In the genomic region with DNA sequence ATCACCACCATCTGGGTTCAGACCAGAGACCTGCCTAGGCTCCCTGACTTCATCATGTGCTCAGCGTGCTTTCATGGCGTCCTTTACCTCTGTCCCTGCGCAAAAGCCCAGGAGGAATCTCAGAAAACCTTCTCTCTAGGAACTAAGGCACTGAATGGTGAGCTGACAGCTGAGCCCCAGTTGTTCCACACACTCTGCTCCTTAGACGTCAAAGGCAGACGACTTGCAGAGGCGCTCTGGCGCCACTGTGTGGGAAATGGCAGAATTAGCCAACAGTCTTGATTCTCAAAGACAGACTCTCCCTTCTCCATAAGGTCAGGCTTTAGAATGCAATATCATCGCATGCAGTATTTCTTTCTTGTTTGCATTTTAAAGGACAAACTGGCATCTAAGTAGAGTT, we compare ENCODE assay signal across 8 mouse cellular contexts. TPM values are rescaled to one million over a fixed set of nuclear protein-coding genes. Genes with fewer than 3 reads are reported as not detected.
DNase-seq lines count a peak whose midpoint lies in the region; TF ChIP-seq lines count a peak whose summit lies in the region.

No protein-coding gene starts in this region.

- no peaks in the 10 kb centered on the region for H3K4me1 ChIP-seq in lung, adult 2 months (ENCODE audit: control insufficient read depth, insufficient read depth, low read length)
- H3K4me1 ChIP-seq in olfactory bulb, adult 2 months (ENCODE audit: control insufficient read depth, insufficient read depth, low read length), result no peaks in the 10 kb centered on the region

- DNase-seq in A20 (ENCODE audit: low read depth, low spot score) (peak; percentile 77), MN1 (ENCODE audit: low spot score) (peak; percentile 41)
- peak; percentile 61 for DNase-seq in embryo, embryonic 9.5 days (ENCODE audit: extremely low spot score)
- DNase-seq in heart, postnatal 36 days, result peak; percentile 39 to 51
- peak; percentile 82 to 85 for DNase-seq in kidney, postnatal 4 days
- peak; percentile 39 for DNase-seq in lung, adult 2 months
- DNase-seq in thymus, postnatal 25 days, result peak; percentile 59

- TF ChIP-seq CTCF in lung, adult 2 months (IDR thresholded peaks at IDR 0.05; ENCODE audit: insufficient read depth, low read length), result peak; percentile 91
- peak; percentile 32; the same call in 1 of the 2 replicates for TF ChIP-seq CTCF in olfactory bulb, adult 2 months (IDR thresholded peaks at IDR 0.05; ENCODE audit: insufficient read depth, low read depth, low read length)

- no peak for TF ChIP-seq POLR2A in lung, adult 2 months (IDR thresholded peaks at IDR 0.05; ENCODE audit: borderline replicate concordance, extremely low read depth, low read depth, low read length)
- TF ChIP-seq POLR2A in olfactory bulb, adult 2 months (IDR thresholded peaks at IDR 0.05; ENCODE audit: insufficient read depth, low read depth, low read length), result no peak

- H3K27ac ChIP-seq in olfactory bulb, adult 2 months (ENCODE audit: insufficient read depth, low read depth, low read length), result no peak overlapping the region

- intact Hi-C loops in heart, postnatal 36 days (cut with DNase I), result loop anchor here (1.0 kb wide), 1 partner anchor 199 kb away; no protein-coding TSS in a partner anchor

- no peak overlapping the region for H3K4me3 ChIP-seq in lung, adult 2 months (replicated peaks; ENCODE audit: extremely low read depth, low read depth, low read length)
- H3K4me3 ChIP-seq in olfactory bulb, adult 2 months (ENCODE audit: insufficient read depth, low read depth, low read length), result no peak overlapping the region

- WGBS in lung, adult 2 months, result 16% methylated on average over 8 of the region's 8 CpGs
- WGBS in olfactory bulb, adult 2 months, result 20% methylated on average over 8 of the region's 8 CpGs

RNA-seq across cellular contexts. Expression of gene Svbp, which starts 9.6 kb away (rescaled TPM):
- 10 to 100 TPM; 19.0 to 19.6 TPM for total RNA-seq in heart, postnatal 36 days (2021)
- polyA plus RNA-seq in lung, adult 2 months (2012; rRNA removed), result 18.1 and 24.0 TPM in 2 replicates
- not detected in 2 replicates for polyA plus RNA-seq in olfactory bulb, adult 2 months (2012; ENCODE audit: insufficient read depth, insufficient read length, low replicate concordance, missing spikeins)

RNA-seq across cellular contexts. Expression of gene Tmem269, which starts 13.3 kb away (rescaled TPM):
- total RNA-seq in heart, postnatal 36 days (2021), result not detected
- 0.25 and 0.28 TPM in 2 replicates for polyA plus RNA-seq in lung, adult 2 months (2012; rRNA removed)
- polyA plus RNA-seq in olfactory bulb, adult 2 months (2012; ENCODE audit: insufficient read depth, insufficient read length, low replicate concordance, missing spikeins), result not detected in 2 replicates

RNA-seq across cellular contexts. Expression of gene Ermap, which starts 14.9 kb away (rescaled TPM):
- total RNA-seq in heart, postnatal 36 days (2021), result under 1 TPM in 1 of 2 experiments, not detected in 1; 0.11 TPM
- 0.06 and 0.66 TPM in 2 replicates for polyA plus RNA-seq in lung, adult 2 months (2012; rRNA removed)
- polyA plus RNA-seq in olfactory bulb, adult 2 months (2012; ENCODE audit: insufficient read depth, insufficient read length, low replicate concordance, missing spikeins), result not detected in 2 replicates

RNA-seq across cellular contexts. Expression of gene AU022252, which starts 27.8 kb away (rescaled TPM):
- 10 to 100 TPM; 22.2 to 24.5 TPM for total RNA-seq in heart, postnatal 36 days (2021)
- 3.4 and 6.5 TPM in 2 replicates for polyA plus RNA-seq in lung, adult 2 months (2012; rRNA removed)
- polyA plus RNA-seq in olfactory bulb, adult 2 months (2012; ENCODE audit: insufficient read depth, insufficient read length, low replicate concordance, missing spikeins), result not detected in 2 replicates

RNA-seq across cellular contexts. Expression of gene P3h1, which starts 28.0 kb away (rescaled TPM):
- 10 to 100 TPM; 13.3 to 15.1 TPM for total RNA-seq in heart, postnatal 36 days (2021)
- 22.4 and 24.0 TPM in 2 replicates for polyA plus RNA-seq in lung, adult 2 months (2012; rRNA removed)
- polyA plus RNA-seq in olfactory bulb, adult 2 months (2012; ENCODE audit: insufficient read depth, insufficient read length, low replicate concordance, missing spikeins), result not detected in 2 replicates

Comparison
In these comparisons a context has a peak if more than half of its experiments do, and no peak if none do; other contexts are left out.
1. RNA of gene Svbp, which starts 9.6 kb away (polyA plus RNA-seq): 18.1 to 24.0 TPM in lung, adult 2 months; not detected in olfactory bulb, adult 2 months; every median in the first group is over 10 times any median in the second.
2. Peak in every context shown above with its lines, with median percentiles within 50 percentile points of each other: DNase-seq.